Mouse (Mus musculus) lung, postnatal 0 days (tissue): ENCODE measurements at regions not wholly inside any gene's neighbourhood (a gene's known extent, or its start where the extent isn't known, plus 50 kb on each side); places are given as distances from the start of the nearest gene placed in this dataset.

ENCODE experiments used
- ATAC-seq: fragments of 200-750 bp; cut with Nextera tagmentation; 2 replicates; pipeline ENCODE4 v1.8.0; 2017; ENCODE audit warnings: moderate library complexity
- DNase-seq: peaks from one replicate; pipeline ENCODE4 v3.0.0-alpha.2; 2016; ENCODE audit warnings: low spot score
- H3K27ac ChIP-seq: fragments of 300-500 bp; sonication (generic); 2 replicates; pipeline ENCODE4 v1.5.1; 2014; ENCODE audit warnings: antibody characterized with exemption, mild to moderate bottlenecking, low read length, mixed read lengths
- H3K27me3 ChIP-seq: fragments of 300-500 bp; sonication (generic); replicated peaks from 2 replicates; pipeline ENCODE4 v1.6.1; 2014; ENCODE audit warnings: low read length, mixed read lengths; ENCODE audit not compliant: insufficient read depth
- H3K36me3 ChIP-seq: fragments of 300-500 bp; sonication (generic); 2 replicates; pipeline ENCODE4 v1.6.1; 2014; ENCODE audit warnings: low read length, mixed read lengths; ENCODE audit not compliant: insufficient read depth
- H3K4me1 ChIP-seq: fragments of 300-500 bp; sonication (generic); 2 replicates; pipeline ENCODE4 v1.6.1; 2014; ENCODE audit warnings: antibody characterized with exemption, low read depth, low read length, mixed read lengths; ENCODE audit not compliant: insufficient read depth
- H3K4me2 ChIP-seq: fragments of 300-500 bp; sonication (generic); replicated peaks from 2 replicates; pipeline ENCODE4 v1.6.1; 2014; ENCODE audit warnings: low read depth, mild to moderate bottlenecking, low read length, moderate library complexity, mixed read lengths
- H3K4me3 ChIP-seq: fragments of 300-500 bp; sonication (generic); 2 replicates; pipeline ENCODE4 v1.5.1; 2014; ENCODE audit warnings: low read depth, low read length
- H3K9ac ChIP-seq: fragments of 300-500 bp; sonication (generic); replicated peaks from 2 replicates; pipeline ENCODE4 v1.6.1; 2014; ENCODE audit warnings: low read depth, mild to moderate bottlenecking
- H3K9me3 ChIP-seq: fragments of 300-500 bp; sonication (generic); 2 replicates; pipeline ENCODE4 v1.6.1; 2016; ENCODE audit warnings: low read length, mixed read lengths
- CTCF ChIP-seq: IDR thresholded peaks from 2 replicates; pipeline ENCODE4 v1.5.1; 2016; ENCODE audit warnings: antibody characterized with exemption, mild to moderate bottlenecking
- EP300 ChIP-seq: IDR thresholded peaks from 2 replicates; pipeline ENCODE4 v1.6.1; 2016; ENCODE audit warnings: antibody characterized with exemption, mild to moderate bottlenecking, control low read depth
- WGBS: fragments of 180-500 bp; shearing (Covaris S2); extraction: QIAGEN DNeasy Blood & Tissue Kit; methylation state at CpG from one replicate; pipeline ENCODE4 v1.1.7; 2014; 5-methylcytosine and 5-hydroxymethylcytosine counted together

GRCm38 (mm10) chr3:39249224-39249892 lies 362.6 kb downstream of the Fat4 start:
- TF ChIP-seq CTCF (no peak), EP300 (no peak)
- no peak overlapping the region for H3K4me3 ChIP-seq
- no peak overlapping the region for H3K9ac ChIP-seq
- DNase-seq, result no peak
- H3K36me3 ChIP-seq, result no peaks in the 10 kb centered on the region
- H3K9me3 ChIP-seq, result no peaks in the 10 kb centered on the region
- WGBS, result 50% methylated on average over 4 of the region's 4 CpGs
- H3K27me3 ChIP-seq, result no peaks in the 10 kb centered on the region
- ATAC-seq, result no peak; the same call in 1 of the 2 replicates
- H3K27ac ChIP-seq, result no peak overlapping the region
- no peak overlapping the region for H3K4me2 ChIP-seq
- H3K4me1 ChIP-seq, result no peaks in the 10 kb centered on the region

- H3K9me3 ChIP-seq, result no peaks in the 10 kb centered on the region
- H3K36me3 ChIP-seq, result no peaks in the 10 kb centered on the region
- H3K4me3 ChIP-seq, result no peak overlapping the region
- DNase-seq (no peak), ATAC-seq (no peak)
- 87% methylated on average over 1 of the region's 1 CpGs for whole genome bisulfite sequencing
- TF ChIP-seq CTCF, result no peak
- no peak for TF ChIP-seq EP300
- H3K9ac ChIP-seq, result no peak overlapping the region
- H3K4me2 ChIP-seq, result no peak overlapping the region
- H3K4me1 ChIP-seq, result no peaks in the 10 kb centered on the region
- no peak overlapping the region for H3K27ac ChIP-seq
- no peaks in the 10 kb centered on the region for H3K27me3 ChIP-seq
Measured at GRCm38 (mm10) chr3:39253076-39253475, 366.3 kb downstream of the Fat4 start.

GRCm38 (mm10) chr3:39264671-39265430 lies 378.1 kb downstream of the Fat4 start:
- Histone ChIP-seq H3K4me3 (no peak overlapping the region), H3K4me1 (no peaks in the 10 kb centered on the region), H3K9ac (no peak overlapping the region), H3K4me2 (no peak overlapping the region), H3K27ac (no peak overlapping the region), H3K36me3 (no peaks in the 10 kb centered on the region), H3K27me3 (no peaks in the 10 kb centered on the region), H3K9me3 (no peaks in the 10 kb centered on the region)
- TF ChIP-seq EP300, result no peak
- no peak for TF ChIP-seq CTCF
- 61% methylated on average over 2 of the region's 2 CpGs for WGBS
- no peak for ATAC-seq
- no peak for DNase-seq

GRCm38 (mm10) chr3:39265606-39266005 lies 378.9 kb downstream of the Fat4 start:
- DNase-seq (no peak), ATAC-seq (no peak)
- Histone ChIP-seq H3K9ac (no peak overlapping the region), H3K36me3 (no peaks in the 10 kb centered on the region), H3K9me3 (no peaks in the 10 kb centered on the region), H3K4me3 (no peak overlapping the region), H3K27ac (no peak overlapping the region), H3K27me3 (no peaks in the 10 kb centered on the region), H3K4me1 (no peaks in the 10 kb centered on the region), H3K4me2 (no peak overlapping the region)
- TF ChIP-seq CTCF, result no peak
- TF ChIP-seq EP300, result no peak
- 83% methylated on average over 1 of the region's 1 CpGs for WGBS

GRCm38 (mm10) chr3:39269388-39269787 lies 382.6 kb downstream of the Fat4 start:
- Histone ChIP-seq H3K4me2 (no peak overlapping the region), H3K9ac (no peak overlapping the region), H3K9me3 (no peaks in the 10 kb centered on the region), H3K36me3 (no peaks in the 10 kb centered on the region), H3K27me3 (no peaks in the 10 kb centered on the region), H3K27ac (no peak overlapping the region), H3K4me1 (no peaks in the 10 kb centered on the region), H3K4me3 (no peak overlapping the region)
- ATAC-seq (no peak), DNase-seq (peak; percentile 21)
- whole genome bisulfite sequencing, result 85% methylated on average over 3 of the region's 3 CpGs
- TF ChIP-seq EP300 (0 out of 2 replicates have a peak, but pooled peaks have one; percentile 32), CTCF (no peak)

GRCm38 (mm10) chr3:39272616-39273015 lies 385.9 kb downstream of the Fat4 start:
- H3K4me3 ChIP-seq, result no peak overlapping the region
- no peaks in the 10 kb centered on the region for H3K27me3 ChIP-seq
- WGBS, result 81% methylated on average over 1 of the region's 1 CpGs
- no peaks in the 10 kb centered on the region for H3K4me1 ChIP-seq
- no peak overlapping the region for H3K4me2 ChIP-seq
- no peaks in the 10 kb centered on the region for H3K9me3 ChIP-seq
- H3K36me3 ChIP-seq, result no peaks in the 10 kb centered on the region
- no peak for TF ChIP-seq EP300
- TF ChIP-seq CTCF, result no peak
- no peak overlapping the region for H3K9ac ChIP-seq
- no peak overlapping the region for H3K27ac ChIP-seq
- no peak for ATAC-seq
- no peak for DNase-seq
